Mouse (Mus musculus) G1E-ER4 (cell line): ENCODE results near the gene Rho. TPM values are rescaled to one million over a fixed set of nuclear protein-coding genes. Genes with fewer than 3 reads are reported as not detected.

ENCODE experiments used
- GATA1 ChIP-seq: IDR thresholded peaks from one replicate; pipeline ENCODE4 v1.8.0; 2012; ENCODE audit warnings: low read length, inconsistent platforms
- polyA plus RNA-seq: library from polyadenylated mRNA; stranded (reverse); fragments of >175 nt; gene quantifications from 2 replicates; pipeline ENCODE4 v1.2.3, GENCODE M21; 2012

Rho gene
- polyA plus RNA-seq: not detected in 2 replicates

GRCm38 (mm10) chr6:115931639-115932038 lies at the start of gene Rho:
TSS of gene Rho (plus strand) at chr6:115931748.
- no peak for TF ChIP-seq GATA1

GRCm38 (mm10) chr6:115884018-115884417 lies 47.5 kb upstream of the Rho start:
- TF ChIP-seq GATA1: no peak

GRCm38 (mm10) chr6:115886894-115887293 lies 44.7 kb upstream of the Rho start:
- no peak for TF ChIP-seq GATA1

GRCm38 (mm10) chr6:115888296-115888695 lies 43.3 kb upstream of the Rho start:
- no peak for TF ChIP-seq GATA1

GRCm38 (mm10) chr6:115890601-115891000 lies 40.9 kb upstream of the Rho start:
- no peak for TF ChIP-seq GATA1

GRCm38 (mm10) chr6:115891061-115891460 lies 40.5 kb upstream of the Rho start:
- no peak for TF ChIP-seq GATA1

GRCm38 (mm10) chr6:115891497-115892061 lies 40.0 kb upstream of the Rho start:
- TF ChIP-seq GATA1: no peak

- no peak for TF ChIP-seq GATA1
These were observed 39.2 kb upstream of the Rho start for GRCm38 (mm10) chr6:115892363-115892762.

GRCm38 (mm10) chr6:115896346-115896745 lies 35.2 kb upstream of the Rho start:
- TF ChIP-seq GATA1: no peak

GRCm38 (mm10) chr6:115897117-115897516 lies 34.4 kb upstream of the Rho start:
- TF ChIP-seq GATA1: no peak

- TF ChIP-seq GATA1: no peak
These were observed 33.5 kb upstream of the Rho start for GRCm38 (mm10) chr6:115897926-115898520.

GRCm38 (mm10) chr6:115901062-115901461 lies 30.5 kb upstream of the Rho start:
- no peak for TF ChIP-seq GATA1

- no peak for TF ChIP-seq GATA1
These were observed 30.0 kb upstream of the Rho start for GRCm38 (mm10) chr6:115901489-115901931.

- TF ChIP-seq GATA1: no peak
These were observed 29.0 kb upstream of the Rho start for GRCm38 (mm10) chr6:115902545-115902944.

GRCm38 (mm10) chr6:115905568-115905967 lies 26.0 kb upstream of the Rho start:
- no peak for TF ChIP-seq GATA1

GRCm38 (mm10) chr6:115906455-115906854 lies 25.1 kb upstream of the Rho start:
- no peak for TF ChIP-seq GATA1

- TF ChIP-seq GATA1: no peak
These were observed 24.7 kb upstream of the Rho start for GRCm38 (mm10) chr6:115906871-115907270.
